ENCODE assay signal across 30 mouse cellular contexts in genomic region chr1:127731086-127731485, GRCm38 (mm10). TPM values are rescaled to one million over a fixed set of nuclear protein-coding genes. Genes with fewer than 3 reads are reported as not detected.
DNase-seq lines count a peak whose midpoint lies in the region; ATAC-seq and TF ChIP-seq lines count a peak whose summit lies in the region.
"Had no signal": no experiment of that assay in that cellular context is flagged by ENCODE, and none has a peak within 500 bp of the region (broad histone marks: within the 10 kb centered on the region; RNA-seq: fewer than 3 reads in every experiment).

No protein-coding gene starts in this region.

- intact Hi-C loops in heart, adult 2 months (cut with DNase I), result no loop called here

- ATAC-seq in liver, embryonic 12.5 days, result no peak
- ATAC-seq: activated CD4-positive, CD25-positive, alpha-beta regulatory T cell, adult 4 months; forebrain, embryonic 15.5 days had no signal

- DNase-seq in heart, adult 11 months, result peak; percentile 65
- no peak for DNase-seq in heart, adult 2 months
- DNase-seq in kidney, adult 2 months, result peak; percentile 47
- DNase-seq in kidney, postnatal 4 days, result no peak
- peak; percentile 63 for DNase-seq in liver, adult 2 months (ENCODE audit: extremely low read depth, low read depth, low spot score)
- DNase-seq in lung, postnatal 36 days, result peak; percentile 6
- DNase-seq in lung, adult 2 months, result no peak
- DNase-seq: adrenal gland, adult 8-10 months; adrenal gland, postnatal 25 days; cerebellum, adult 11-12 months; cerebellum, adult 8-10 months; cerebellum, postnatal 10 days; cerebellum, postnatal 36 days; embryo, embryonic 11 days; gastrocnemius, postnatal 25 days; heart, postnatal 14 days; heart, postnatal 4 days had no signal

- no peak for TF ChIP-seq EP300 in heart, adult 2 months (IDR thresholded peaks at IDR 0.05; ENCODE audit: insufficient read depth, low read depth, low read length)

- H3K9ac ChIP-seq in heart, adult 2 months (ENCODE audit: low read depth, low read length), result no peak overlapping the region
- H3K9ac ChIP-seq in liver, adult 2 months (ENCODE audit: low read depth, low read length), result peak overlapping the region; percentile 74
- no peak overlapping the region for H3K9ac ChIP-seq in liver, embryonic 12.5 days
- H3K9ac ChIP-seq: embryonic facial prominence, embryonic 13.5 days; forebrain, embryonic 12.5 days; forebrain, embryonic 15.5 days; heart, embryonic 12.5 days; heart, embryonic 15.5 days; hindbrain, embryonic 14.5 days had no signal

- H3K4me1 ChIP-seq in heart, adult 2 months (ENCODE audit: control insufficient read depth, insufficient read depth, low read length), result no peaks in the 10 kb centered on the region
- H3K4me1 ChIP-seq in kidney, adult 2 months (ENCODE audit: control insufficient read depth, insufficient read depth, low read length), result peaks cover 14% of the 10 kb centered on the region; the same call in 1 of the 2 replicates
- H3K4me1 ChIP-seq in liver, adult 2 months (ENCODE audit: control insufficient read depth, insufficient read depth, low read length), result peaks cover 27% of the 10 kb centered on the region; the same call in 1 of the 2 replicates
- H3K4me1 ChIP-seq in liver, embryonic 12.5 days, result no peaks in the 10 kb centered on the region
- H3K4me1 ChIP-seq in lung, adult 2 months (ENCODE audit: control insufficient read depth, insufficient read depth, low read length), result no peaks in the 10 kb centered on the region
- H3K4me1 ChIP-seq: forebrain, embryonic 12.5 days; forebrain, embryonic 15.5 days; heart, embryonic 15.5 days had no signal

- H3K27ac ChIP-seq in heart, adult 2 months, result no peak overlapping the region
- peak overlapping the region; percentile 93 for H3K27ac ChIP-seq in kidney, adult 2 months (ENCODE audit: insufficient read depth, low read depth, low read length)
- H3K27ac ChIP-seq in liver, adult 2 months (replicated peaks; ENCODE audit: insufficient read depth, low read depth, low read length), result peak overlapping the region; percentile 95
- no peak overlapping the region for H3K27ac ChIP-seq in liver, embryonic 12.5 days
- H3K27ac ChIP-seq: embryonic facial prominence, embryonic 10.5 days; embryonic facial prominence, embryonic 13.5 days; forebrain, embryonic 12.5 days; forebrain, embryonic 15.5 days; heart, embryonic 15.5 days; hindbrain, embryonic 14.5 days had no signal

- no peak for TF ChIP-seq POLR2A in heart, adult 2 months (IDR thresholded peaks at IDR 0.05; ENCODE audit: insufficient read depth, low read depth, low read length)
- TF ChIP-seq POLR2A in kidney, adult 2 months (IDR thresholded peaks at IDR 0.05; ENCODE audit: low read depth, low read length), result no peak
- no peak for TF ChIP-seq POLR2A in liver, adult 2 months (IDR thresholded peaks at IDR 0.05; ENCODE audit: extremely low read depth, insufficient read depth, low read length)
- no peak for TF ChIP-seq POLR2A in lung, adult 2 months (IDR thresholded peaks at IDR 0.05; ENCODE audit: borderline replicate concordance, extremely low read depth, low read depth, low read length)

- no peak overlapping the region for H3K4me2 ChIP-seq in liver, embryonic 12.5 days
- H3K4me2 ChIP-seq: embryonic facial prominence, embryonic 13.5 days; forebrain, embryonic 12.5 days; forebrain, embryonic 15.5 days; heart, embryonic 12.5 days; heart, embryonic 15.5 days; hindbrain, embryonic 14.5 days had no signal

- H3K4me3 ChIP-seq in heart, adult 2 months, result no peak overlapping the region
- peak overlapping the region; percentile 62 for H3K4me3 ChIP-seq in kidney, adult 2 months (ENCODE audit: insufficient read depth, low read depth, low read length)
- H3K4me3 ChIP-seq in liver, adult 2 months (ENCODE audit: insufficient read depth, low read depth, low read length), result peak overlapping the region; percentile 57
- H3K4me3 ChIP-seq in liver, embryonic 12.5 days, result no peak overlapping the region
- H3K4me3 ChIP-seq in lung, adult 2 months (replicated peaks; ENCODE audit: extremely low read depth, low read depth, low read length), result no peak overlapping the region
- H3K4me3 ChIP-seq: embryonic facial prominence, embryonic 10.5 days; embryonic facial prominence, embryonic 13.5 days; erythroblast, embryonic 14.5 days; forebrain, embryonic 12.5 days; forebrain, embryonic 15.5 days; heart, embryonic 12.5 days; heart, embryonic 15.5 days had no signal

- WGBS in heart, adult 2 months, result 58% methylated on average over 3 of the region's 3 CpGs
- 45% methylated on average over 3 of the region's 3 CpGs for WGBS in kidney, adult 2 months
- 19% methylated on average over 3 of the region's 3 CpGs for WGBS in liver, adult 2 months
- 64% methylated on average over 3 of the region's 3 CpGs for WGBS in liver, embryonic 12.5 days (ENCODE audit: insufficient replicate concordance)
- 26% methylated on average over 3 of the region's 3 CpGs for WGBS in lung, adult 2 months

- H3K9me3 ChIP-seq in liver, embryonic 12.5 days (replicated peaks), result 0 out of 2 replicates have a peak, but pooled peaks cover 2% of the 10 kb centered on the region
- H3K9me3 ChIP-seq: embryonic facial prominence, embryonic 13.5 days; forebrain, embryonic 12.5 days; forebrain, embryonic 15.5 days; heart, embryonic 15.5 days had no signal

- H3K27me3 ChIP-seq in heart, adult 2 months (ENCODE audit: control insufficient read depth, insufficient read depth, low read length), result no peaks in the 10 kb centered on the region
- no peaks in the 10 kb centered on the region for H3K27me3 ChIP-seq in kidney, adult 2 months (replicated peaks; ENCODE audit: control insufficient read depth, insufficient read depth, low read length)
- no peaks in the 10 kb centered on the region for H3K27me3 ChIP-seq in liver, adult 2 months (ENCODE audit: control insufficient read depth, insufficient read depth, low read length)
- H3K27me3 ChIP-seq in liver, embryonic 12.5 days (replicated peaks), result no peaks in the 10 kb centered on the region; the same call in 1 of the 2 replicates
- H3K27me3 ChIP-seq: embryonic facial prominence, embryonic 13.5 days; forebrain, embryonic 12.5 days; forebrain, embryonic 15.5 days; heart, embryonic 12.5 days; heart, embryonic 15.5 days had no signal

- TF ChIP-seq CTCF in heart, adult 2 months (IDR thresholded peaks at IDR 0.05), result no peak
- TF ChIP-seq CTCF in kidney, adult 2 months (conservative IDR thresholded peaks at IDR 0.05; ENCODE audit: insufficient read depth, insufficient read length, low read depth, low read length), result no peak
- TF ChIP-seq CTCF in liver, adult 2 months (IDR thresholded peaks at IDR 0.05; ENCODE audit: low read depth, low read length), result no peak
- no peak for TF ChIP-seq CTCF in lung, adult 2 months (IDR thresholded peaks at IDR 0.05; ENCODE audit: insufficient read depth, low read length)

- no peaks in the 10 kb centered on the region for H3K79me2 ChIP-seq in heart, adult 2 months (replicated peaks; ENCODE audit: control insufficient read depth, insufficient read depth, low read length)
- peaks cover 9% of the 10 kb centered on the region; the same call in 1 of the 2 replicates for H3K79me2 ChIP-seq in liver, adult 2 months (ENCODE audit: control insufficient read depth, insufficient read depth, low read length)

- H3K36me3 ChIP-seq in heart, adult 2 months (ENCODE audit: control insufficient read depth, insufficient read depth, low read length), result no peaks in the 10 kb centered on the region
- H3K36me3 ChIP-seq in kidney, adult 2 months (ENCODE audit: control insufficient read depth, insufficient read depth, low read length), result peaks cover 2% of the 10 kb centered on the region
- peaks cover 21% of the 10 kb centered on the region for H3K36me3 ChIP-seq in liver, adult 2 months (ENCODE audit: control insufficient read depth, insufficient read depth, low read length)
- H3K36me3 ChIP-seq in liver, embryonic 12.5 days, result no peaks in the 10 kb centered on the region
- H3K36me3 ChIP-seq: embryonic facial prominence, embryonic 10.5 days; embryonic facial prominence, embryonic 13.5 days; forebrain, embryonic 12.5 days; forebrain, embryonic 15.5 days; heart, embryonic 12.5 days; heart, embryonic 15.5 days had no signal

RNA-seq across cellular contexts. Expression of gene Acmsd, which starts 1.9 kb away (rescaled TPM):
- total RNA-seq in heart, adult 2 months (2021), result under 1 TPM; 0.10 to 0.43 TPM
- polyA plus RNA-seq in heart, adult 2 months (2012; rRNA removed), result 0.08 TPM in 1 of 2 replicates, not detected in the other
- polyA plus RNA-seq in kidney, adult 2 months (2012; rRNA removed), result 67.8 and 81.0 TPM in 2 replicates
- total RNA-seq in liver, adult 2 months (2014; rRNA removed), result 19.6 and 48.2 TPM in 2 replicates
- 5.6 and 6.9 TPM in 2 replicates for polyA plus RNA-seq in liver, adult 2 months (2012; rRNA removed)
- polyA plus RNA-seq in liver, embryonic 12.5 days (2016; fragmentation: Nextera tagmentation; extraction: Ambion mirVana), result 8.4 and 8.5 TPM in 2 replicates
- polyA plus RNA-seq in lung, adult 2 months (2012; rRNA removed), result 0.05 TPM in 1 of 2 replicates, not detected in the other
- total RNA-seq: adrenal gland, adult 8-10 months; adrenal gland, postnatal 25 days; gastrocnemius, adult 8-10 months; gastrocnemius, postnatal 25 days had no signal
- polyA plus RNA-seq: brain, embryonic 14.5 days; embryonic facial prominence, embryonic 13.5 days; forebrain, embryonic 15.5 days; gonadal fat pad, adult 2 months had no signal

RNA-seq across cellular contexts. Expression of gene Ccnt2, which starts 42.9 kb away (rescaled TPM):
- total RNA-seq in heart, adult 2 months (2021), result 10 to 100 TPM; 20.6 to 21.6 TPM
- 17.2 and 33.6 TPM in 2 replicates for polyA plus RNA-seq in heart, adult 2 months (2012; rRNA removed)
- polyA plus RNA-seq in kidney, adult 2 months (2012; rRNA removed), result 12.7 and 14.7 TPM in 2 replicates
- 28.8 and 29.9 TPM in 2 replicates for total RNA-seq in liver, adult 2 months (2014; rRNA removed)
- 5.3 and 9.4 TPM in 2 replicates for polyA plus RNA-seq in liver, adult 2 months (2012; rRNA removed)
- 42.3 and 43.9 TPM in 2 replicates for polyA plus RNA-seq in liver, embryonic 12.5 days (2016; fragmentation: Nextera tagmentation; extraction: Ambion mirVana)
- polyA plus RNA-seq in lung, adult 2 months (2012; rRNA removed), result 21.4 and 27.6 TPM in 2 replicates

RNA-seq across cellular contexts. Expression of gene Tmem163, which starts 51.7 kb away (rescaled TPM):
- 1 to 10 TPM; 5.2 to 6.5 TPM for total RNA-seq in heart, adult 2 months (2021)
- 18.3 and 21.6 TPM in 2 replicates for polyA plus RNA-seq in heart, adult 2 months (2012; rRNA removed)
- 2.5 TPM in 2 replicates for polyA plus RNA-seq in kidney, adult 2 months (2012; rRNA removed)
- total RNA-seq in liver, adult 2 months (2014; rRNA removed), result 0.09 and 0.20 TPM in 2 replicates
- 0.17 and 0.35 TPM in 2 replicates for polyA plus RNA-seq in liver, adult 2 months (2012; rRNA removed)
- 0.79 and 1.3 TPM in 2 replicates for polyA plus RNA-seq in liver, embryonic 12.5 days (2016; fragmentation: Nextera tagmentation; extraction: Ambion mirVana)
- 25.3 and 35.9 TPM in 2 replicates for polyA plus RNA-seq in lung, adult 2 months (2012; rRNA removed)
- total RNA-seq: adrenal gland, postnatal 25 days; gastrocnemius, adult 8-10 months; gastrocnemius, postnatal 25 days had no signal
- polyA plus RNA-seq: activated CD4-positive, CD25-positive, alpha-beta regulatory T cell, adult 4 months; erythroblast, embryonic 14.5 days had no signal

Comparison
In these comparisons a context has a peak if more than half of its experiments do, and no peak if none do; other contexts are left out.
1. DNase-seq: peak in heart, adult 11 months (single experiment), kidney, adult 2 months (single experiment), liver, adult 2 months (single experiment) and lung, postnatal 36 days (single experiment); none in heart, adult 2 months (0 of 2), kidney, postnatal 4 days (0 of 2) and lung, adult 2 months (single experiment).
2. H3K27ac ChIP-seq: peak in kidney, adult 2 months (single experiment) and liver, adult 2 months (single experiment); none in heart, adult 2 months (single experiment) and liver, embryonic 12.5 days (single experiment).
3. H3K4me3 ChIP-seq: peak in kidney, adult 2 months (single experiment) and liver, adult 2 months (single experiment); none in heart, adult 2 months (single experiment), liver, embryonic 12.5 days (single experiment) and lung, adult 2 months (single experiment).